Mouse (Mus musculus) kidney, embryonic 16.5 days (tissue): ENCODE results near the gene Epb41l2. TPM values are rescaled to one million over a fixed set of nuclear protein-coding genes. Genes with fewer than 3 reads are reported as not detected.

Experiments
- ATAC-seq: fragments of 200-750 bp; cut with Nextera tagmentation; 2 replicates; pipeline ENCODE4 v1.8.0; 2017; ENCODE audit warnings: moderate TSS enrichment; ENCODE audit not compliant: low FRiP score, low TSS enrichment
- H3K27ac ChIP-seq: fragments of 300-500 bp; sonication (generic); 2 replicates; pipeline ENCODE4 v1.5.1; 2014; ENCODE audit warnings: low read length
- H3K27me3 ChIP-seq: fragments of 300-500 bp; sonication (generic); 2 replicates; pipeline ENCODE4 v1.6.1; 2014; ENCODE audit warnings: low read length, control low read depth, mixed read lengths; ENCODE audit not compliant: insufficient read depth
- H3K36me3 ChIP-seq: fragments of 300-500 bp; sonication (generic); 2 replicates; pipeline ENCODE4 v1.6.1; 2014; ENCODE audit warnings: low read length, control low read depth, mixed read lengths; ENCODE audit not compliant: insufficient read depth
- H3K4me1 ChIP-seq: fragments of 300-500 bp; sonication (generic); 2 replicates; pipeline ENCODE4 v1.6.1; 2014; ENCODE audit warnings: low read length, control low read depth, mixed read lengths; ENCODE audit not compliant: insufficient read depth
- H3K4me2 ChIP-seq: fragments of 300-500 bp; sonication (generic); replicated peaks from 2 replicates; pipeline ENCODE4 v1.6.1; 2014; ENCODE audit warnings: low read depth, low read length
- H3K4me3 ChIP-seq: fragments of 300-500 bp; sonication (generic); 2 replicates; pipeline ENCODE4 v1.5.1; 2014; ENCODE audit warnings: mild to moderate bottlenecking, low read length
- H3K9ac ChIP-seq: fragments of 300-500 bp; sonication (generic); replicated peaks from 2 replicates; pipeline ENCODE4 v1.6.1; 2014; ENCODE audit warnings: low read length
- H3K9me3 ChIP-seq: fragments of 300-500 bp; sonication (generic); 2 replicates; pipeline ENCODE4 v1.6.1; 2016; ENCODE audit warnings: low read length, control low read depth
- WGBS: fragments of 180-500 bp; shearing (Covaris S2); extraction: QIAGEN DNeasy Blood & Tissue Kit; methylation state at CpG from one replicate; pipeline ENCODE4 v1.1.7; 2014; 5-methylcytosine and 5-hydroxymethylcytosine counted together
- polyA plus RNA-seq: library from polyadenylated mRNA; unstranded; fragments of >200 nt; fragmentation: Nextera tagmentation; extraction: Ambion mirVana; gene quantifications from 2 replicates; pipeline ENCODE4 v1.2.1, GENCODE M21; 2015

The Epb41l2 gene
- polyA plus RNA-seq, 1 experiment from 2014 or later: 74.9 TPM

GRCm38 (mm10) chr10:25438299-25438680 lies 78.7 kb downstream of the Epb41l2 start:
- WGBS: 83% methylated on average over 8 of the region's 8 CpGs
- Histone ChIP-seq H3K4me3 (no peak overlapping the region), H3K36me3 (peaks cover 3% of the 10 kb centered on the region; the same call in 1 of the 2 replicates), H3K27me3 (no peaks in the 10 kb centered on the region), H3K4me1 (peaks cover 19% of the 10 kb centered on the region), H3K27ac (no peak overlapping the region), H3K9me3 (no peaks in the 10 kb centered on the region), H3K9ac (no peak overlapping the region), H3K4me2 (no peak overlapping the region)
- no peak for ATAC-seq

DNA sequence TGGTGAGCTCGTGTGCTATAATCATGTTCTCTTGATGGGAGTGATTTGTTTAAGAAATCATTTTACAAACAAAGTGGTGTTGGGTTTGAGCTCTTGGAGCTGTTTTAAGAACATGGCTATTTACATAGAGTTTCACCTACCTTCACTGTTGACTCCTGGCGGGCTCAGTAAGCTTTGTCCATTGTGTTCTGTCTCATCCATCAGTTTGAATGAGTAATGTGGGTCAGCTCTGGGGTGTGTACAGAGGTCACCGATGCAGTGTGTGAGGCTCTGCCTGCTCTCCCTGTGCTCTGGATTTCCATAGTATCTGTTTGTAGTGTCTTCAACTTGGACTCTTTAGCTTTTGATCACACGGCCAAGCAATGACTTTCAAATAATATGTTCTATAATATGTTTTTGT lies 79.6 kb downstream of the Epb41l2 start:
- Histone ChIP-seq H3K4me1 (peaks cover 14% of the 10 kb centered on the region), H3K9me3 (no peaks in the 10 kb centered on the region), H3K4me2 (no peak overlapping the region), H3K4me3 (no peak overlapping the region), H3K36me3 (peaks cover 6% of the 10 kb centered on the region; the same call in 1 of the 2 replicates), H3K27me3 (no peaks in the 10 kb centered on the region), H3K9ac (no peak overlapping the region), H3K27ac (no peak overlapping the region)
- WGBS: 74% methylated on average over 4 of the region's 4 CpGs
- no peak for ATAC-seq

- Histone ChIP-seq H3K4me2 (no peak overlapping the region), H3K9ac (no peak overlapping the region), H3K36me3 (peaks cover 9% of the 10 kb centered on the region; the same call in 1 of the 2 replicates), H3K27ac (no peak overlapping the region), H3K9me3 (no peaks in the 10 kb centered on the region), H3K4me1 (peaks cover 7% of the 10 kb centered on the region), H3K4me3 (no peak overlapping the region), H3K27me3 (no peaks in the 10 kb centered on the region)
- WGBS: 89% methylated on average over 3 of the region's 3 CpGs
- no peak for ATAC-seq
Measured at GRCm38 (mm10) chr10:25439856-25440255, 80.3 kb downstream of the Epb41l2 start.

DNA sequence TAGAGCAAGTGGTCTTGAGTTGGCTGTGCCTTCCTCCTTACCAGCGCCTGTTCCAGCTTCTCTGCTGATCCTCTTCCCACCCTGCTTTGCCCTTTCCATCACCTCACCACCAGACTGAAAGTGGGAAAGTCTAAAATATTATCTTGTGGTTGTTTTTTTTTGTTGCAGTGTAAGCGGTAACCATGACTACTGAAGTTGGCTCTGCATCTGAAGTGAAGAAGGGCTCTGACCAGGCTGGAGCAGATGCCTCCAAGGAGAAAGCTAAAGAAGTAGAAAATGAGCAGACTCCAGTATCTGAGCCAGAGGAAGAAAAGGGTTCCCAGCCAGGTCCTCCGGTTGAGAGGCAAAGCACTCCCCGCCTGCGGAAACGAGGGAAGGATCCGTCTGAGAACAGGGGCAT lies 81.8 kb downstream of the Epb41l2 start:
- Histone ChIP-seq H3K4me1 (0 out of 2 replicates have a peak, but pooled peaks cover 4% of the 10 kb centered on the region), H3K4me2 (no peak overlapping the region), H3K9me3 (no peaks in the 10 kb centered on the region), H3K27me3 (no peaks in the 10 kb centered on the region), H3K27ac (no peak overlapping the region), H3K9ac (no peak overlapping the region), H3K36me3 (peaks cover 9% of the 10 kb centered on the region; the same call in 1 of the 2 replicates), H3K4me3 (no peak overlapping the region)
- 91% methylated on average over 7 of the region's 7 CpGs for WGBS
- no peak for ATAC-seq

DNA sequence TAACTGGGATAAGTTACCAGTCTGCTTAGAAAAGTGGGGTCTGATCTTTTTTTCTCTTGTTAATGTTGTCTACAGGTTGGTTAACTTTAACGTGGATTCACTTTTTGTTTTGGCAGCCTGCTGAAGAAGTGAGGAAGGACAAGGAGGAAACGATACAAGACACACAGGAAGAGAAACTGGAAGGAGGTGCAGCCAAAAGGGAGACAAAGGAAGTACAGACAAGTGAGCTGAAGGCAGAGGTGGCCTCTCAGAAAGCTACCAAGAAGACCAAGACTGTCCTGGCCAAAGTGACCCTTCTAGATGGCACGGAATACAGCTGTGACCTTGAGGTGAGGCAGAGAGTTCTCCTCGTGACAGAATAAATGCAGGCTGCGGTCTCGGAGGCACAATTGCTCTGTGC lies 84.0 kb downstream of the Epb41l2 start:
- no peaks in the 10 kb centered on the region for H3K9me3 ChIP-seq
- no peak overlapping the region for H3K4me3 ChIP-seq
- no peak overlapping the region for H3K9ac ChIP-seq
- no peaks in the 10 kb centered on the region for H3K27me3 ChIP-seq
- no peak for ATAC-seq
- no peak overlapping the region for H3K27ac ChIP-seq
- H3K36me3 ChIP-seq: peaks cover 9% of the 10 kb centered on the region; the same call in 1 of the 2 replicates
- WGBS: 81% methylated on average over 6 of the region's 6 CpGs
- no peak overlapping the region for H3K4me2 ChIP-seq
- H3K4me1 ChIP-seq: peaks cover 17% of the 10 kb centered on the region; the same call in 1 of the 2 replicates

DNA sequence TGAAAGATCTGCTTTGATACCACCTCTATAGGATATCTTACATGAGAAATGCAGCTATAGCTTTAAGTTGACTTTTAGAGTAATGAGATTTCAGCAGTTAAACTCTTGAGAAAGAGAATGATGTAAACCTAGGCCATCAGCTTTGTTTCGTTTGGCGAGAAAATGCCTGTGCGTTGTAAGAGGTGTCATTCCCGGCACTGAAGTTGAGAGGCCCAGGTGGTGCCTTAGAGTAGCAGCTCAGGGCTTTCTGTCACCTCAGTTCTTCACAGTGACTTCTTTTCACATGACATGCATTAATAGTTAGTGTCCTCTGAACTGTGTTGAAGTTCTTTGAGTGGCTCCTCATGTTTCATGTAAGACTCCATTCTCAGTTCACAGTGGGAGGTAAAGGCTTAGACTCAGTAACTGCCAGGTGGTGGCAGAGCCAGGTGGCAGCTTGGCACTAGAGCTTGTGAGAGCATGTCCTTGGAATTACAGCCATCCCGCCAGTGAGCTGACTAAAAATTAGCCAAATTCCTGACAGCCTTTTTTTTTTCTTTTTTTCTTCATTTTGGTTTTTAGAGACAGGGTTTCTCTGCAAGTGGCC lies 84.7 kb downstream of the Epb41l2 start:
- Histone ChIP-seq H3K9ac (no peak overlapping the region), H3K36me3 (peaks cover 9% of the 10 kb centered on the region; the same call in 1 of the 2 replicates), H3K4me2 (no peak overlapping the region), H3K27me3 (no peaks in the 10 kb centered on the region), H3K4me1 (peaks cover 20% of the 10 kb centered on the region; the same call in 1 of the 2 replicates), H3K4me3 (no peak overlapping the region), H3K27ac (no peak overlapping the region), H3K9me3 (no peaks in the 10 kb centered on the region)
- WGBS: 63% methylated on average over 5 of the region's 5 CpGs
- no peak for ATAC-seq

DNA sequence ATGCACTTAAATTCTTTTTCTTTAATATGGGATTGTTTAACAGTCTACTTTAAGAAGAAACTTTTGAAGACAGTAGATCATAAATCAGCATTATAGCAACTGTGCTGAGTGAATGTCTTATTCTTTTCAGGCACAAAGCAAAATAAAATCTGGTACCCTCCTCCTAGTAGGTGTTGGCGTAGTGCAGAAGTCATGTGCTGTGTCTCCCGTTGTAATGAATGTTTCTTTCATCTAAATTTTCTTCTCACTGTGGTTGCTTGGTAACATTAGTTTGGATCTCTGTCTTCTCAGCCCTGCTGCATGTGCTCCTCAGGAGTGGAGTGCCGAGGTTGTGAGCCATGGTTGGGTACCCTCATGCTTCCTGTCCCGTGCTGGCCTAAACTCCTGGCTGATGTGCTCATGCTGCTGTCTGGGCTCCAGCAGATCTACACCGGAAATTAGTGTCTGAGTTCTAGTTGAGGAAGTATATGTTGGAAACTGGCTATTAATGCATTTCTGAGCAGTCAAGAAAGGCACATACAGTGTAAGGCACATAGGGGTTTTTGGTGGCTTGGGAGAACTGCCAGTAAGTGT lies 87.4 kb downstream of the Epb41l2 start:
- H3K4me2 ChIP-seq: no peak overlapping the region
- H3K27me3 ChIP-seq: no peaks in the 10 kb centered on the region
- peaks cover 26% of the 10 kb centered on the region for H3K4me1 ChIP-seq
- ATAC-seq: peak; percentile 54; the same call in 1 of the 2 replicates
- peaks cover 6% of the 10 kb centered on the region; the same call in 1 of the 2 replicates for H3K36me3 ChIP-seq
- H3K4me3 ChIP-seq: no peak overlapping the region
- H3K9ac ChIP-seq: no peak overlapping the region
- no peaks in the 10 kb centered on the region for H3K9me3 ChIP-seq
- H3K27ac ChIP-seq: peak overlapping the region; percentile 52; the same call in 1 of the 2 replicates
- 37% methylated on average over 5 of the region's 5 CpGs for WGBS

DNA sequence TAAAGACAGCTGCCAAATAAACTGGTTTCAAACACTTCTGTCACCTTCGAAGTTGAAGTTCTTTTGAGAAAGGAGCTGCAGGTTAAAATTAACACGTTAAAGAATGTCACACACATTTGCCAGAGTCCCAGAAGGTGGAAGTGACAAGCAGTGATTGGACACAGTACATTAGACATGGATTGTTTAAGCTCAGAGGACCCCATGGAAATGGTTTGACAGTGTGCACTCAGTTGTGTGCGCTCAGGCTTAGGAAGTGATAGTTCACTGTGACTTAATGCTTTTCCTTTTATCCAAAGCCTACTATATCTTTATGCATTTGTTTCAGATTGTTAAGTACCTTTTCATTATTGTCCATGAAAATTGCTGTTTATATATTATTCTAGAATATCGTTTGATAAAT lies 89.1 kb downstream of the Epb41l2 start:
- Histone ChIP-seq H3K27ac (no peak overlapping the region), H3K9ac (no peak overlapping the region), H3K9me3 (no peaks in the 10 kb centered on the region), H3K4me3 (no peak overlapping the region), H3K36me3 (peaks cover 6% of the 10 kb centered on the region; the same call in 1 of the 2 replicates), H3K27me3 (no peaks in the 10 kb centered on the region), H3K4me1 (peaks cover 26% of the 10 kb centered on the region), H3K4me2 (no peak overlapping the region)
- WGBS: 60% methylated on average over 4 of the region's 4 CpGs
- ATAC-seq: no peak

GRCm38 (mm10) chr10:25449312-25450020 lies 89.9 kb downstream of the Epb41l2 start:
- ATAC-seq: peak; percentile 74
- Histone ChIP-seq H3K4me1 (peaks cover 26% of the 10 kb centered on the region), H3K27me3 (no peaks in the 10 kb centered on the region), H3K9me3 (no peaks in the 10 kb centered on the region), H3K27ac (peak overlapping the region; percentile 77), H3K4me3 (no peak overlapping the region), H3K36me3 (peaks cover 6% of the 10 kb centered on the region; the same call in 1 of the 2 replicates), H3K9ac (no peak overlapping the region), H3K4me2 (peak overlapping the region; percentile 0; the same call in 1 of the 2 replicates)
- WGBS: 26% methylated on average over 11 of the region's 11 CpGs
